Mouse (Mus musculus) gastrocnemius, postnatal 14 days (tissue): ENCODE measurements around the gene Cyp2w1. TPM values are rescaled to one million over a fixed set of nuclear protein-coding genes. Genes with fewer than 3 reads are reported as not detected.
A peak's percentile ranks its signal among the peaks of the same experiment; 100 is the strongest.

Experiments
- DNase-seq: peaks from one replicate; pipeline ENCODE4 v3.0.0; 2021; ENCODE audit warnings: mixed read lengths
- intact Hi-C: fragments of 180-260 bp; cut with DNase I; formaldehyde crosslinking; loops from one replicate; pipeline ENCODE4 v1.15.1; 2025; ENCODE audit warnings: low total_unique reads
- total RNA-seq, 2 experiments: library from RNA; stranded (reverse); gene quantifications; 2 replicates each; pipeline ENCODE4 v1.2.3; 2021

Gene Cyp2w1
- total RNA-seq, 2 experiments from 2014 or later: not detected

GRCm38 (mm10) chr5:139358653-139359052, 6.2 kb downstream of the Cyp2w1 start:
- DNase-seq: peak; percentile 49
- intact Hi-C loops: loop anchor here (5.0 kb wide), 1 partner anchor 149 kb away; no protein-coding TSS in a partner anchor

- DNase-seq: no peak
- intact Hi-C loops: loop anchor here (5.0 kb wide), 1 partner anchor 148 kb away; no protein-coding TSS in a partner anchor
These were observed 6.8 kb downstream of the Cyp2w1 start for GRCm38 (mm10) chr5:139359244-139359643.

GRCm38 (mm10) chr5:139363858-139364257, 11.4 kb downstream of the Cyp2w1 start:
- intact Hi-C loops: loop anchor here (5.0 kb wide), 1 partner anchor 103 kb away; no protein-coding TSS in a partner anchor

GRCm38 (mm10) chr5:139364260-139364910, 12.0 kb downstream of the Cyp2w1 start:
- intact Hi-C loops: loop anchor here (5.0 kb wide), 1 partner anchor 103 kb away; no protein-coding TSS in a partner anchor
- peak; percentile 83 for DNase-seq

More at GRCm38 (mm10) chr5:139363858-139364257, 11.4 kb downstream of the Cyp2w1 start:
- DNase-seq: no peak

GRCm38 (mm10) chr5:139364911-139365571, 12.6 kb downstream of the Cyp2w1 start:
- DNase-seq: no peak
- intact Hi-C loops: loop anchor here (5.0 kb wide), 1 partner anchor 102 kb away; no protein-coding TSS in a partner anchor

- no peak for DNase-seq
- intact Hi-C loops: no loop called here
These were observed 13.4 kb downstream of the Cyp2w1 start for GRCm38 (mm10) chr5:139365827-139366226.

- DNase-seq: no peak
- intact Hi-C loops: no loop called here
These were observed 14.1 kb downstream of the Cyp2w1 start for GRCm38 (mm10) chr5:139366484-139366883.

- intact Hi-C loops: no loop called here
- no peak for DNase-seq
These were observed 15.6 kb downstream of the Cyp2w1 start for GRCm38 (mm10) chr5:139367884-139368458.

- intact Hi-C loops: no loop called here
- DNase-seq: no peak
These were observed 16.4 kb downstream of the Cyp2w1 start for GRCm38 (mm10) chr5:139368638-139369320.

- no peak for DNase-seq
- intact Hi-C loops: no loop called here
These were observed 17.9 kb downstream of the Cyp2w1 start for GRCm38 (mm10) chr5:139370336-139370735.

GRCm38 (mm10) chr5:139371118-139371517, 18.7 kb downstream of the Cyp2w1 start:
- intact Hi-C loops: no loop called here
- no peak for DNase-seq

GRCm38 (mm10) chr5:139371631-139372401, 19.4 kb downstream of the Cyp2w1 start:
- peak; percentile 91 for DNase-seq
- intact Hi-C loops: no loop called here

- intact Hi-C loops: no loop called here
These were observed 20.7 kb downstream of the Cyp2w1 start for GRCm38 (mm10) chr5:139373126-139373525.

GRCm38 (mm10) chr5:139373889-139374444, 21.6 kb downstream of the Cyp2w1 start:
- DNase-seq: no peak
- intact Hi-C loops: no loop called here

More at GRCm38 (mm10) chr5:139373126-139373525, 20.7 kb downstream of the Cyp2w1 start:
- no peak for DNase-seq

GRCm38 (mm10) chr5:139374841-139375240, 22.4 kb downstream of the Cyp2w1 start:
- intact Hi-C loops: no loop called here
- DNase-seq: no peak

GRCm38 (mm10) chr5:139377468-139378270, 25.3 kb downstream of the Cyp2w1 start, which contains the start of gene Gpr146:
Gpr146 (plus strand) TSS chr5:139377697.
- peak; percentile 82 for DNase-seq
- intact Hi-C loops: no loop called here

- no peak for DNase-seq
These were observed 25.8 kb downstream of the Cyp2w1 start for GRCm38 (mm10) chr5:139378271-139378556.

GRCm38 (mm10) chr5:139378986-139379629, 26.7 kb downstream of the Cyp2w1 start:
- intact Hi-C loops: no loop called here
- DNase-seq: peak; percentile 78

More at GRCm38 (mm10) chr5:139378271-139378556, 25.8 kb downstream of the Cyp2w1 start:
- intact Hi-C loops: no loop called here
